Mouse (Mus musculus) heart, embryonic 13.5 days (tissue): ENCODE measurements around the gene Eno2. TPM values are rescaled to one million over a fixed set of nuclear protein-coding genes. Genes with fewer than 3 reads are reported as not detected.

Experiments used
- ATAC-seq: fragments of 200-750 bp; cut with Nextera tagmentation; 2 replicates; pipeline ENCODE4 v1.8.0; 2017; ENCODE audit warnings: moderate TSS enrichment; ENCODE audit not compliant: insufficient number of reproducible peaks, low FRiP score, low TSS enrichment; ENCODE audit errors: extremely low read depth
- H3K27ac ChIP-seq: fragments of 300-500 bp; sonication (generic); replicated peaks from 2 replicates; pipeline ENCODE4 v1.5.1; 2015; ENCODE audit warnings: moderate library complexity, mild to moderate bottlenecking, inconsistent platforms
- H3K27me3 ChIP-seq: fragments of 300-500 bp; sonication (generic); replicated peaks from 2 replicates; pipeline ENCODE4 v1.6.1; 2015; ENCODE audit warnings: mild to moderate bottlenecking, inconsistent platforms
- H3K36me3 ChIP-seq: fragments of 300-500 bp; sonication (generic); 2 replicates; pipeline ENCODE4 v1.6.1; 2015; ENCODE audit warnings: mild to moderate bottlenecking, inconsistent platforms
- H3K4me1 ChIP-seq: fragments of 300-500 bp; sonication (generic); 2 replicates; pipeline ENCODE4 v1.6.1; 2015; ENCODE audit warnings: inconsistent platforms
- H3K4me2 ChIP-seq: fragments of 300-500 bp; sonication (generic); 2 replicates; pipeline ENCODE4 v1.6.1; 2015; ENCODE audit warnings: inconsistent platforms, mild to moderate bottlenecking, moderate library complexity
- H3K4me3 ChIP-seq: fragments of 300-500 bp; sonication (generic); 2 replicates; pipeline ENCODE4 v1.5.1; 2015; ENCODE audit warnings: moderate library complexity, mild to moderate bottlenecking, inconsistent platforms
- H3K9ac ChIP-seq: fragments of 300-500 bp; sonication (generic); 2 replicates; pipeline ENCODE4 v1.6.1; 2015; ENCODE audit warnings: inconsistent platforms, mild to moderate bottlenecking, moderate library complexity
- H3K9me3 ChIP-seq: fragments of 300-500 bp; sonication (generic); 2 replicates; pipeline ENCODE4 v1.6.1; 2016; ENCODE audit warnings: inconsistent platforms
- WGBS: fragments of 180-500 bp; shearing (Covaris S2); methylation state at CpG from one replicate; pipeline ENCODE4 v1.1.7; 2015; ENCODE audit warnings: mixed read lengths; 5-methylcytosine and 5-hydroxymethylcytosine counted together
- polyA plus RNA-seq: library from polyadenylated mRNA; unstranded; fragments of >200 nt; fragmentation: Nextera tagmentation; extraction: Ambion mirVana; gene quantifications from 2 replicates; pipeline ENCODE4 v1.2.1, GENCODE M21; 2015

Gene Eno2
- 4.6 and 4.9 TPM in 2 replicates for polyA plus RNA-seq

- Histone ChIP-seq H3K36me3 (no peaks in the 10 kb centered on the region), H3K27ac (no peak within 1 kb of the TSS), H3K27me3 (peaks cover 43% of the 10 kb centered on the region), H3K4me3 (peak within 1 kb of the TSS; percentile 54), H3K4me1 (peaks cover 27% of the 10 kb centered on the region), H3K9me3 (no peaks in the 10 kb centered on the region), H3K9ac (peak within 1 kb of the TSS; percentile 78), H3K4me2 (peak within 1 kb of the TSS; percentile 77)
- under 1% methylated on average over 54 of the region's 54 CpGs for WGBS
- ATAC-seq, result peak; percentile 3; the same call in 1 of the 2 replicates
These were observed at the start of gene Eno2 for GRCm38 (mm10) chr6:124769101-124769765. Gene Eno2 (minus strand): TSS chr6:124769673.

- Histone ChIP-seq H3K9me3 (no peaks in the 10 kb centered on the region), H3K27me3 (no peaks in the 10 kb centered on the region), H3K4me1 (peaks cover 14% of the 10 kb centered on the region), H3K9ac (no peak overlapping the region), H3K4me2 (no peak overlapping the region), H3K4me3 (no peak overlapping the region), H3K36me3 (peaks cover 81% of the 10 kb centered on the region), H3K27ac (no peak overlapping the region)
- whole genome bisulfite sequencing, result 83% methylated on average over 8 of the region's 8 CpGs
- no peak for ATAC-seq
These were observed 48.5 kb upstream of the Eno2 start for GRCm38 (mm10) chr6:124817971-124818370.

GRCm38 (mm10) chr6:124817563-124817962 lies 48.1 kb upstream of the Eno2 start:
- no peak for ATAC-seq
- peaks cover 18% of the 10 kb centered on the region for H3K4me1 ChIP-seq
- WGBS, result 90% methylated on average over 8 of the region's 8 CpGs
- no peak overlapping the region for H3K9ac ChIP-seq
- H3K27ac ChIP-seq, result no peak overlapping the region
- H3K9me3 ChIP-seq, result no peaks in the 10 kb centered on the region
- peaks cover 79% of the 10 kb centered on the region for H3K36me3 ChIP-seq
- H3K27me3 ChIP-seq, result no peaks in the 10 kb centered on the region
- no peak overlapping the region for H3K4me2 ChIP-seq
- no peak overlapping the region for H3K4me3 ChIP-seq

- Histone ChIP-seq H3K9ac (no peak overlapping the region), H3K27me3 (no peaks in the 10 kb centered on the region), H3K9me3 (no peaks in the 10 kb centered on the region), H3K27ac (no peak overlapping the region), H3K36me3 (peaks cover 79% of the 10 kb centered on the region), H3K4me2 (no peak overlapping the region), H3K4me1 (peaks cover 22% of the 10 kb centered on the region), H3K4me3 (no peak overlapping the region)
- no peak for ATAC-seq
- 93% methylated on average over 11 of the region's 11 CpGs for WGBS
These were observed 47.7 kb upstream of the Eno2 start for GRCm38 (mm10) chr6:124817125-124817524.

DNA sequence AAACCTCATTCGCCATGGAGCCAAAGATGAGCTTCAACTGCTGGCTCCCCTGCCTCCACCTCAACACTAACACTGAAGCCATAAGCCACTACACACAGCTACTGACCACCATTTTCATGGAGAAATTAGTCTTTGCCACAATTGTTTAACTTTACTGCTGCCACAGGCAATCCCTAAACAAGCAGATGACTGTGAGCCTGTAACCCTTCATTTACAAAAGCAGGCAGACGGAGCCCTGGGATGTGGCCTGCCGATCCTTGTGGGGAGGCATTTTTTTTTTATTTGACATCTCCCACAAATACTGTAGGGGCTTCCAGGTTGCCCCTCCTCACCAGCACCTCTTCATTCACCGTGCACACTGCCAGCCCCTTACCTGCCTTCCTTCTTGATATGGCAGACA lies 47.1 kb upstream of the Eno2 start:
- Histone ChIP-seq H3K27ac (no peak overlapping the region), H3K4me2 (no peak overlapping the region), H3K9me3 (no peaks in the 10 kb centered on the region), H3K4me1 (peaks cover 27% of the 10 kb centered on the region), H3K27me3 (no peaks in the 10 kb centered on the region), H3K36me3 (peaks cover 79% of the 10 kb centered on the region), H3K4me3 (no peak overlapping the region), H3K9ac (no peak overlapping the region)
- ATAC-seq, result no peak
- WGBS, result 86% methylated on average over 4 of the region's 4 CpGs

DNA sequence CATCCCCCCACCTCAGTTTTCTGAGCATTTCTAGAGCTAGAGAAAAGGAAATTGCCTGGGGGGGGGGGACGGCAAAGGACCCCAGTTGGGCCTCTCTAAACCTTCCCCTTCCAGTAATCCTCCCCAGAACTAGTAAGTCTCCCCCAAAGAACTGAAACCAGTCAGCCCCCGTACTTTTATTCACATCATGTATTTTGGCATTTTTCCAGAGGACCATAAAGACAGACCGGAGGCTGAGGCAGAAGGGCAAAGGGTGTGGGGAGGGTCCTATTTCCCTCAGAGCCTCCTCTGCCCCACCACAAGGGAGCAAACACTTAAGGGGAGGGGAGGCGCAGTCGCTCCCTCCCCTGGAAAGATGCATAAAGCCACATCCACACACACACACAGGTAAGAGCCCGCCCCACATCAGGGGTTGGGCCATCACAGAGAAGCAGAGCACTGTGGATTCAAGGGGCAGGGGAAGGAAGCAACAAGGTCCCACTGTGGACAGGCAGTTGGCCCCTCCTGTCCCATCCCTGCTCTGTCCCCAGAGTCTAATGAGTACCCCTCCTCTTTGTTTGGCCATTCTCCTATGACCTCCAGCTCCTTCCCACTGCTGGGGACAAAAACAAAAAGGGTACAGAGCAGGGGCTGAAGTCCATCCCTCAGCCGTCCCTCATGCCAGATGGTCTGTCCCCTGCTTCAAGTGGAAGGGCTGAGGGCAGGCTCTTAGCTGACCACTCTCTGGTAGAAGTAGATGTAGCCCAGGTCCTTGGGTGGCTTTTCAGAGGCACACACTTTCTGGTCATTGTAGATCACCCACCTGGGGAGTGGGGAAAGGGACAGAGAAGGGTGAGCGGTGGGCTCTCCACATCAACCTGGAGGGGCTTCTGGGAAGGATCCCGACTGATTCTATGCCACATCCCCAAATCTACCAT lies 45.6 kb upstream of the Eno2 start:
- peak overlapping the region; percentile 98; the same call in 1 of the 2 replicates for H3K27ac ChIP-seq

GRCm38 (mm10) chr6:124814448-124814847 lies 45.0 kb upstream of the Eno2 start:
- peaks cover 75% of the 10 kb centered on the region for H3K36me3 ChIP-seq
- peak overlapping the region; percentile 76 for H3K4me2 ChIP-seq
- H3K27ac ChIP-seq, result peak overlapping the region; percentile 98
- 30% methylated on average over 8 of the region's 8 CpGs for WGBS
- H3K27me3 ChIP-seq, result no peaks in the 10 kb centered on the region
- peak overlapping the region; percentile 85 for H3K4me3 ChIP-seq
- peaks cover 44% of the 10 kb centered on the region for H3K4me1 ChIP-seq
- peak overlapping the region; percentile 98 for H3K9ac ChIP-seq
- no peak for ATAC-seq
- no peaks in the 10 kb centered on the region for H3K9me3 ChIP-seq

More for the DNA sequence above, 45.6 kb upstream of the Eno2 start:
- 0 out of 2 replicates have a peak overlapping the region, but pooled peaks have one; percentile 85 for H3K4me3 ChIP-seq
- peak overlapping the region; percentile 98 for H3K9ac ChIP-seq
- ATAC-seq, result no peak
- H3K36me3 ChIP-seq, result peaks cover 79% of the 10 kb centered on the region
- H3K27me3 ChIP-seq, result no peaks in the 10 kb centered on the region
- H3K4me1 ChIP-seq, result peaks cover 38% of the 10 kb centered on the region
- WGBS, result 64% methylated on average over 9 of the region's 9 CpGs
- no peaks in the 10 kb centered on the region for H3K9me3 ChIP-seq
- peak overlapping the region; percentile 76; the same call in 1 of the 2 replicates for H3K4me2 ChIP-seq

GRCm38 (mm10) chr6:124813933-124814332 lies 44.5 kb upstream of the Eno2 start, which contains the start of gene Tpi1:
Gene Tpi1 (minus strand): TSS chr6:124814296.
- peaks cover 44% of the 10 kb centered on the region for H3K4me1 ChIP-seq
- H3K9me3 ChIP-seq, result no peaks in the 10 kb centered on the region
- H3K4me3 ChIP-seq, result peak within 1 kb of the TSS; percentile 85
- H3K27ac ChIP-seq, result peak within 1 kb of the TSS; percentile 98
- ATAC-seq, result peak; percentile 75
- peaks cover 70% of the 10 kb centered on the region for H3K36me3 ChIP-seq
- under 1% methylated on average over 22 of the region's 22 CpGs for WGBS
- no peaks in the 10 kb centered on the region for H3K27me3 ChIP-seq
- peak within 1 kb of the TSS; percentile 98 for H3K9ac ChIP-seq
- H3K4me2 ChIP-seq, result peak within 1 kb of the TSS; percentile 76

DNA sequence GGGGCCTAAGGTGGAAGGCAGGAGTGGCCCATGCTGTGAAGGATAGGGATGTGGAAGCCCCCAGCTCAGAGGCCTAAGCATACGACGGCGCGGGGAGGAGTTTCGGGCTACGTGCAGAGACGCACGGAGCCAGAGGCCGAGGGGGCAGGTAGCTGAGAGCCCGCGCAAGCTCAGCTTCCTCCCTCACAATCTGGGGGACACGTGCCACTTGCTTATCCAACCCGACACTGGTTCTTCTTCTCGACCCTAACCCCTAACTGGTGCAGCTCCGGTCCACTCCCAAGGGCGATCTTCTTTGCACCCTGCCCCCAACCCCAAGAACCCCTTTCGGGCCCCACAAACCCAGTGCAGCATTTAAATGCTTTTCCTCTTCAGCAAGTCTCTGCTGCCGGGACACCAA lies 44.0 kb upstream of the Eno2 start:
- peaks cover 65% of the 10 kb centered on the region for H3K36me3 ChIP-seq
- H3K9ac ChIP-seq, result peak overlapping the region; percentile 98
- no peaks in the 10 kb centered on the region for H3K9me3 ChIP-seq
- under 1% methylated on average over 18 of the region's 18 CpGs for WGBS
- H3K4me1 ChIP-seq, result peaks cover 44% of the 10 kb centered on the region
- ATAC-seq, result peak; percentile 31; the same call in 1 of the 2 replicates
- H3K27me3 ChIP-seq, result no peaks in the 10 kb centered on the region
- H3K27ac ChIP-seq, result peak overlapping the region; percentile 98
- peak overlapping the region; percentile 85 for H3K4me3 ChIP-seq
- peak overlapping the region; percentile 76 for H3K4me2 ChIP-seq

GRCm38 (mm10) chr6:124812848-124813247 lies 43.4 kb upstream of the Eno2 start:
- ATAC-seq, result no peak
- peak overlapping the region; percentile 76 for H3K4me2 ChIP-seq
- peak overlapping the region; percentile 85 for H3K4me3 ChIP-seq
- H3K36me3 ChIP-seq, result peaks cover 59% of the 10 kb centered on the region
- H3K9ac ChIP-seq, result peak overlapping the region; percentile 98
- H3K9me3 ChIP-seq, result no peaks in the 10 kb centered on the region
- H3K27me3 ChIP-seq, result no peaks in the 10 kb centered on the region
- WGBS, result 15% methylated on average over 9 of the region's 9 CpGs
- peak overlapping the region; percentile 98 for H3K27ac ChIP-seq
- H3K4me1 ChIP-seq, result peaks cover 49% of the 10 kb centered on the region
